15 mouse cellular contexts compared by ENCODE assay signal in genomic region chr5:151412666-151413463, GRCm38 (mm10). TPM values are rescaled to one million over a fixed set of nuclear protein-coding genes. Genes with fewer than 3 reads are reported as not detected.
DNase-seq lines count a peak whose midpoint lies in the region; ATAC-seq and TF ChIP-seq lines count a peak whose summit lies in the region.
"Had no signal": no experiment of that assay in that cellular context is flagged by ENCODE, and none has a peak within 500 bp of the region (broad histone marks: within the 10 kb centered on the region; RNA-seq: fewer than 3 reads in every experiment).

No protein-coding gene starts in this region.

- no peaks in the 10 kb centered on the region for H3K27me3 ChIP-seq in heart, embryonic 16.5 days (ENCODE audit: control insufficient read depth, insufficient read depth, low read length)
- no peaks in the 10 kb centered on the region for H3K27me3 ChIP-seq in heart, adult 2 months (ENCODE audit: control insufficient read depth, insufficient read depth, low read length)
- H3K27me3 ChIP-seq in midbrain, embryonic 11.5 days (ENCODE audit: control insufficient read depth, insufficient read depth, low read length), result no peaks in the 10 kb centered on the region
- H3K27me3 ChIP-seq in midbrain, embryonic 10.5 days (ENCODE audit: low read depth, poor library complexity, severe bottlenecking), result no peaks in the 10 kb centered on the region
- no peaks in the 10 kb centered on the region for H3K27me3 ChIP-seq in liver, postnatal 0 days (ENCODE audit: insufficient read depth, low read length)
- H3K27me3 ChIP-seq: midbrain, embryonic 13.5 days had no signal

- no peak for TF ChIP-seq CTCF in heart, adult 2 months (IDR thresholded peaks at IDR 0.05)
- TF ChIP-seq CTCF in liver, postnatal 0 days (IDR thresholded peaks at IDR 0.05; ENCODE audit: low read depth), result no peak

- H3K9ac ChIP-seq in heart, embryonic 16.5 days (ENCODE audit: low read length), result no peak overlapping the region
- no peak overlapping the region for H3K9ac ChIP-seq in heart, adult 2 months (ENCODE audit: low read depth, low read length)
- no peak overlapping the region for H3K9ac ChIP-seq in midbrain, embryonic 11.5 days (ENCODE audit: low read length)
- H3K9ac ChIP-seq in liver, postnatal 0 days (replicated peaks), result no peak overlapping the region
- H3K9ac ChIP-seq: midbrain, embryonic 13.5 days had no signal

- no peaks in the 10 kb centered on the region for H3K36me3 ChIP-seq in heart, embryonic 16.5 days (ENCODE audit: control insufficient read depth, insufficient read depth)
- no peaks in the 10 kb centered on the region for H3K36me3 ChIP-seq in heart, adult 2 months (ENCODE audit: control insufficient read depth, insufficient read depth, low read length)
- H3K36me3 ChIP-seq in midbrain, embryonic 11.5 days (ENCODE audit: control insufficient read depth, insufficient read depth, low read length), result no peaks in the 10 kb centered on the region
- H3K36me3 ChIP-seq in midbrain, embryonic 10.5 days, result no peaks in the 10 kb centered on the region
- no peaks in the 10 kb centered on the region for H3K36me3 ChIP-seq in liver, postnatal 0 days (replicated peaks; ENCODE audit: insufficient read depth, low read length)
- H3K36me3 ChIP-seq: hindbrain, embryonic 10.5 days; midbrain, embryonic 13.5 days had no signal

- H3K9me3 ChIP-seq in heart, embryonic 16.5 days (replicated peaks; ENCODE audit: control insufficient read depth, low read length), result no peaks in the 10 kb centered on the region
- H3K9me3 ChIP-seq in midbrain, embryonic 11.5 days (ENCODE audit: control insufficient read depth, low read length), result no peaks in the 10 kb centered on the region
- H3K9me3 ChIP-seq in midbrain, embryonic 10.5 days (replicated peaks), result no peaks in the 10 kb centered on the region
- no peaks in the 10 kb centered on the region for H3K9me3 ChIP-seq in liver, postnatal 0 days (ENCODE audit: low read length)
- H3K9me3 ChIP-seq: hindbrain, embryonic 10.5 days; midbrain, embryonic 13.5 days had no signal

- H3K4me3 ChIP-seq in heart, embryonic 16.5 days (ENCODE audit: low read length), result no peak overlapping the region
- no peak overlapping the region for H3K4me3 ChIP-seq in heart, adult 2 months
- H3K4me3 ChIP-seq in midbrain, embryonic 11.5 days (ENCODE audit: low read depth, low read length), result no peak overlapping the region
- no peak overlapping the region for H3K4me3 ChIP-seq in midbrain, embryonic 10.5 days
- H3K4me3 ChIP-seq in liver, postnatal 0 days (ENCODE audit: low read depth, low read length), result no peak overlapping the region
- H3K4me3 ChIP-seq: hindbrain, embryonic 10.5 days; layer of hippocampus, adult 2 months; midbrain, embryonic 13.5 days had no signal

- no peaks in the 10 kb centered on the region for H3K4me1 ChIP-seq in heart, embryonic 16.5 days (ENCODE audit: control insufficient read depth, insufficient read depth, low read length)
- peaks cover 4% of the 10 kb centered on the region; the same call in 1 of the 2 replicates for H3K4me1 ChIP-seq in heart, adult 2 months (ENCODE audit: control insufficient read depth, insufficient read depth, low read length)
- no peaks in the 10 kb centered on the region; the same call in 1 of the 2 replicates for H3K4me1 ChIP-seq in midbrain, embryonic 11.5 days (ENCODE audit: control insufficient read depth, insufficient read depth, low read length)
- H3K4me1 ChIP-seq in midbrain, embryonic 10.5 days, result peaks cover 16% of the 10 kb centered on the region; the same call in 1 of the 2 replicates
- H3K4me1 ChIP-seq in liver, postnatal 0 days (ENCODE audit: insufficient read depth), result peaks cover 30% of the 10 kb centered on the region

- TF ChIP-seq POLR2A in heart, adult 2 months (IDR thresholded peaks at IDR 0.05; ENCODE audit: insufficient read depth, low read depth, low read length), result no peak

- 0 out of 2 replicates have a peak overlapping the region, but pooled peaks have one; percentile 1 for H3K4me2 ChIP-seq in heart, embryonic 16.5 days (ENCODE audit: low read depth, low read length)
- no peak overlapping the region for H3K4me2 ChIP-seq in midbrain, embryonic 11.5 days
- peak overlapping the region; percentile 41 for H3K4me2 ChIP-seq in liver, postnatal 0 days (ENCODE audit: low read depth, low read length)
- H3K4me2 ChIP-seq: midbrain, embryonic 13.5 days had no signal

- DNase-seq in heart, adult 2 months, result no peak
- DNase-seq in midbrain, embryonic 11.5 days (ENCODE audit: low spot score, missing footprints), result peak; percentile 64
- no peak for DNase-seq in midbrain, embryonic 10.5 days (ENCODE audit: low spot score)
- peak; percentile 31 for DNase-seq in c-Kit-positive CD71-positive TER-119-negative erythroid progenitor cells, embryonic 14.5 days (ENCODE audit: low read depth)
- DNase-seq in liver, postnatal 0 days, result no peak
- DNase-seq in gastrocnemius, postnatal 14 days, result no peak
- DNase-seq: adrenal gland, adult 8-10 months; cerebellum, postnatal 14 days; thymus, postnatal 4 days had no signal

- intact Hi-C loops in heart, adult 2 months (cut with DNase I), result no loop called here
- intact Hi-C loops in gastrocnemius, postnatal 14 days (cut with DNase I; ENCODE audit: low total_unique reads), result no loop called here

- no peak for ATAC-seq in heart, embryonic 16.5 days (replicated peaks; ENCODE audit: extremely low read depth, insufficient read depth, low FRiP score)
- no peak for ATAC-seq in midbrain, embryonic 11.5 days (ENCODE audit: low FRiP score)
- no peak for ATAC-seq in liver, postnatal 0 days
- ATAC-seq in erythroblast, adult 5-6 weeks (replicated peaks; ENCODE audit: low FRiP score, poor library complexity, severe bottlenecking), result no peak
- ATAC-seq: midbrain, embryonic 13.5 days had no signal

- 35% methylated on average over 11 of the region's 11 CpGs for WGBS in heart, embryonic 16.5 days
- 22% methylated on average over 11 of the region's 11 CpGs for WGBS in heart, adult 2 months
- WGBS in midbrain, embryonic 11.5 days, result 80% methylated on average over 11 of the region's 11 CpGs
- WGBS in midbrain, embryonic 10.5 days, result 86% methylated on average over 11 of the region's 11 CpGs
- WGBS in liver, postnatal 0 days (ENCODE audit: insufficient replicate concordance), result 31% methylated on average over 11 of the region's 11 CpGs

- no peak for TF ChIP-seq EP300 in heart, adult 2 months (IDR thresholded peaks at IDR 0.05; ENCODE audit: insufficient read depth, low read depth, low read length)
- peak; percentile 26; the same call in 1 of the 2 replicates for TF ChIP-seq EP300 in liver, postnatal 0 days (IDR thresholded peaks at IDR 0.05; ENCODE audit: low read depth)

- H3K27ac ChIP-seq in heart, embryonic 16.5 days (ENCODE audit: low read length), result no peak overlapping the region
- H3K27ac ChIP-seq in heart, adult 2 months, result no peak overlapping the region
- no peak overlapping the region for H3K27ac ChIP-seq in midbrain, embryonic 11.5 days (ENCODE audit: low read depth, low read length)
- no peak overlapping the region for H3K27ac ChIP-seq in midbrain, embryonic 10.5 days (replicated peaks)
- H3K27ac ChIP-seq in liver, postnatal 0 days (ENCODE audit: low read depth), result 0 out of 2 replicates have a peak overlapping the region, but pooled peaks have one; percentile 2
- H3K27ac ChIP-seq: hindbrain, embryonic 10.5 days; layer of hippocampus, adult 2 months; midbrain, embryonic 13.5 days had no signal

- no peaks in the 10 kb centered on the region for H3K79me2 ChIP-seq in heart, adult 2 months (replicated peaks; ENCODE audit: control insufficient read depth, insufficient read depth, low read length)

RNA-seq across cellular contexts. Expression of gene Gm42906, which starts 15.1 kb away (rescaled TPM):
- polyA plus RNA-seq in heart, embryonic 16.5 days (2015; fragmentation: Nextera tagmentation; extraction: Ambion mirVana), result not detected in 2 replicates
- 1 to 10 TPM in 1 of 2 experiments, not detected in 1; 2.9 TPM for total RNA-seq in heart, adult 2 months (2021)
- polyA plus RNA-seq in heart, adult 2 months (2012; rRNA removed), result not detected in 2 replicates
- polyA plus RNA-seq in midbrain, embryonic 11.5 days (2014; fragmentation: Nextera tagmentation; extraction: Ambion mirVana), result not detected in 2 replicates
- polyA plus RNA-seq in midbrain, embryonic 10.5 days (2016; fragmentation: Nextera tagmentation; extraction: Ambion mirVana), result not detected in 2 replicates
- polyA plus RNA-seq in liver, postnatal 0 days (2015; fragmentation: Nextera tagmentation; extraction: Ambion mirVana), result not detected in 2 replicates
- total RNA-seq in erythroblast, adult 5-6 weeks (2015; ENCODE audit: low replicate concordance), result not detected in 2 replicates
- not detected in 2 replicates for total RNA-seq in erythroblast, adult 5-6 weeks (2017; ENCODE audit: low replicate concordance)
- 1 to 10 TPM in 1 of 2 experiments, not detected in 1; 1.5 TPM for total RNA-seq in gastrocnemius, postnatal 14 days (2021)
- total RNA-seq: layer of hippocampus, adult 2 months; left cerebral cortex, postnatal 36 days had no signal
- polyA plus RNA-seq: hindbrain, embryonic 10.5 days; midbrain, embryonic 13.5 days had no signal

Comparison
In these comparisons a context has a peak if more than half of its experiments do, and no peak if none do; other contexts are left out.
1. DNase-seq: peak in midbrain, embryonic 11.5 days (single experiment) and c-Kit-positive CD71-positive TER-119-negative erythroid progenitor cells, embryonic 14.5 days (single experiment); none in heart, adult 2 months (0 of 2), midbrain, embryonic 10.5 days (single experiment), liver, postnatal 0 days (single experiment) and gastrocnemius, postnatal 14 days (single experiment).